Mouse (Mus musculus) liver, embryonic 14.5 days (tissue): ENCODE measurements around the gene Mccc1. TPM values are rescaled to one million over a fixed set of nuclear protein-coding genes. Genes with fewer than 3 reads are reported as not detected.

Experiments used
- ATAC-seq: fragments of 200-750 bp; cut with Nextera tagmentation; 2 replicates; pipeline ENCODE4 v1.8.0; 2017; ENCODE audit warnings: moderate number of reproducible peaks, mild to moderate bottlenecking, moderate library complexity; ENCODE audit not compliant: insufficient read depth
- DNase-seq, 3 experiments: peaks; one replicate each; pipeline ENCODE4 v3.0.0-alpha.2; 2012 to 2013; ENCODE audit warnings: low read depth in 3 of 3, low spot score in 3 of 3
- H3K27ac ChIP-seq: fragments of 300-500 bp; sonication (generic); 2 replicates; pipeline ENCODE4 v1.5.1; 2014; ENCODE audit warnings: moderate library complexity, mild to moderate bottlenecking, control low read depth, inconsistent platforms
- H3K27me3 ChIP-seq: fragments of 300-500 bp; sonication (generic); 2 replicates; pipeline ENCODE4 v1.6.1; 2014; ENCODE audit warnings: mild to moderate bottlenecking, low read length, moderate library complexity; ENCODE audit not compliant: control insufficient read depth, insufficient read depth
- H3K36me3 ChIP-seq: fragments of 300-500 bp; sonication (generic); replicated peaks from 2 replicates; pipeline ENCODE4 v1.6.1; 2014; ENCODE audit warnings: low read depth; ENCODE audit not compliant: control insufficient read depth, insufficient read depth
- H3K4me1 ChIP-seq, 2 experiments: fragments of 200-500 bp in 1 of 2; fragments of 300-500 bp in 1 of 2; sonication (generic) in 1 of 2; replicated peaks; 2 replicates each; pipeline ENCODE4 v1.6.1; 2012 to 2014; ENCODE audit warnings: antibody characterized with exemption in 1 of 2, inconsistent platforms in 1 of 2, low read length in 1 of 2; ENCODE audit not compliant: control insufficient read depth in 2 of 2, insufficient read depth in 2 of 2
- H3K4me2 ChIP-seq: fragments of 300-500 bp; sonication (generic); 2 replicates; pipeline ENCODE4 v1.6.1; 2014; ENCODE audit warnings: low read depth, mild to moderate bottlenecking, control low read depth, moderate library complexity
- H3K4me3 ChIP-seq, 2 experiments: fragments of 200-500 bp in 1 of 2; fragments of 300-500 bp in 1 of 2; sonication (generic) in 1 of 2; 2 replicates each; pipeline ENCODE4 v1.5.1; 2012 to 2014; ENCODE audit warnings: low read depth in 2 of 2, low read length in 2 of 2, mild to moderate bottlenecking in 2 of 2, control low read depth in 1 of 2, inconsistent platforms in 1 of 2, moderate library complexity in 1 of 2; ENCODE audit not compliant: insufficient read depth in 1 of 2
- H3K9ac ChIP-seq: fragments of 300-500 bp; sonication (generic); replicated peaks from 2 replicates; pipeline ENCODE4 v1.6.1; 2014; ENCODE audit warnings: mild to moderate bottlenecking, control low read depth, moderate library complexity
- H3K9me3 ChIP-seq: fragments of 300-500 bp; sonication (generic); 2 replicates; pipeline ENCODE4 v1.6.1; 2016; ENCODE audit warnings: low read length, mixed read lengths; ENCODE audit not compliant: control insufficient read depth
- CTCF ChIP-seq: IDR thresholded peaks from 2 replicates; pipeline ENCODE4 v1.5.1; 2016; ENCODE audit warnings: antibody characterized with exemption, low read depth, control low read depth
- EP300 ChIP-seq: IDR thresholded peaks from 2 replicates; pipeline ENCODE4 v1.6.1; 2016; ENCODE audit warnings: antibody characterized with exemption, low read depth
- WGBS: fragments of 180-500 bp; shearing (Covaris S2); extraction: QIAGEN DNeasy Blood & Tissue Kit; methylation state at CpG from one replicate; pipeline ENCODE4 v1.1.7; 2014; ENCODE audit not compliant: insufficient replicate concordance; 5-methylcytosine and 5-hydroxymethylcytosine counted together
- polyA plus RNA-seq, 2 experiments: library from polyadenylated mRNA; depleted of rRNA in 1 of 2; stranded (reverse) in 1 of 2; unstranded in 1 of 2; fragments of >200 nt; fragmentation: Nextera tagmentation in 1 of 2; extraction: Ambion mirVana in 1 of 2; gene quantifications; 2 replicates each; pipeline versions ENCODE4 v1.2.1 to v1.2.3; 2012 to 2014

The Mccc1 gene
- polyA plus RNA-seq, 2 experiments = 7.4 to 10.8 TPM

- TF ChIP-seq EP300 (no peak), CTCF (no peak)
- ATAC-seq (peak; percentile 76), DNase-seq (peak in 1 of 3 experiments; percentile 49)
- Histone ChIP-seq H3K27me3 (no peaks in the 10 kb centered on the region), H3K36me3 (no peaks in the 10 kb centered on the region; the same call in 1 of the 2 replicates), H3K4me2 (peak overlapping the region; percentile 97), H3K9me3 (no peaks in the 10 kb centered on the region), H3K4me1 (peaks cover 23 to 26% of the 10 kb centered on the region in 2 experiments), H3K9ac (peak overlapping the region; percentile 99), H3K27ac (peak overlapping the region; percentile 90), H3K4me3 (peak overlapping the region; percentile 84 to 93)
- 0% methylated on average over 61 of the region's 65 CpGs for WGBS
Measured at GRCm38 (mm10) chr3:35931896-35932727, 68.4 kb downstream of the Mccc1 start.

- H3K4me3 ChIP-seq = peak overlapping the region; percentile 84 to 93
- no peaks in the 10 kb centered on the region for H3K9me3 ChIP-seq
- peak overlapping the region; percentile 90 for H3K27ac ChIP-seq
- peaks cover 24 to 30% of the 10 kb centered on the region in 2 experiments for H3K4me1 ChIP-seq
- ATAC-seq (no peak), DNase-seq (peak in 1 of 3 experiments; percentile 32)
- peak overlapping the region; percentile 99 for H3K9ac ChIP-seq
- H3K36me3 ChIP-seq = no peaks in the 10 kb centered on the region; the same call in 1 of the 2 replicates
- peak overlapping the region; percentile 97 for H3K4me2 ChIP-seq
- 11% methylated on average over 7 of the region's 7 CpGs for WGBS
- H3K27me3 ChIP-seq = no peaks in the 10 kb centered on the region
- TF ChIP-seq EP300 (no peak), CTCF (no peak)
Measured at GRCm38 (mm10) chr3:35931359-35931758, 69.1 kb downstream of the Mccc1 start.

GRCm38 (mm10) chr3:35929831-35930230, 70.6 kb downstream of the Mccc1 start:
- TF ChIP-seq CTCF = no peak
- no peak for TF ChIP-seq EP300
- H3K27ac ChIP-seq = peak overlapping the region; percentile 41
- no peaks in the 10 kb centered on the region for H3K36me3 ChIP-seq
- H3K27me3 ChIP-seq = no peaks in the 10 kb centered on the region
- peak overlapping the region; percentile 25 to 42 for H3K4me3 ChIP-seq
- no peak for DNase-seq
- peaks cover 34 to 43% of the 10 kb centered on the region in 2 experiments for H3K4me1 ChIP-seq
- 6% methylated on average over 8 of the region's 8 CpGs for WGBS
- no peaks in the 10 kb centered on the region for H3K9me3 ChIP-seq
- peak overlapping the region; percentile 64 for H3K9ac ChIP-seq
- peak overlapping the region; percentile 68 for H3K4me2 ChIP-seq
- ATAC-seq = no peak

GRCm38 (mm10) chr3:35929406-35929805, 71.1 kb downstream of the Mccc1 start:
- peak overlapping the region in 1 of 2 experiments; percentile 42; a peak in 2 of 4 replicates for H3K4me3 ChIP-seq
- H3K27ac ChIP-seq = peak overlapping the region; percentile 41
- H3K4me1 ChIP-seq = peaks cover 37 to 42% of the 10 kb centered on the region in 2 experiments
- H3K9ac ChIP-seq = no peak overlapping the region
- DNase-seq = no peak
- H3K27me3 ChIP-seq = no peaks in the 10 kb centered on the region
- ATAC-seq = no peak
- H3K36me3 ChIP-seq = no peaks in the 10 kb centered on the region
- TF ChIP-seq CTCF = no peak
- no peak for TF ChIP-seq EP300
- 22% methylated on average over 3 of the region's 3 CpGs for WGBS
- no peaks in the 10 kb centered on the region for H3K9me3 ChIP-seq
- peak overlapping the region; percentile 68 for H3K4me2 ChIP-seq

- WGBS = 71% methylated on average over 2 of the region's 2 CpGs
- Histone ChIP-seq H3K4me3 (no peak overlapping the region), H3K4me2 (no peak overlapping the region), H3K27ac (peak overlapping the region; percentile 16), H3K27me3 (no peaks in the 10 kb centered on the region), H3K36me3 (no peaks in the 10 kb centered on the region), H3K9me3 (no peaks in the 10 kb centered on the region), H3K9ac (no peak overlapping the region), H3K4me1 (peaks cover 53 to 63% of the 10 kb centered on the region in 2 experiments)
- TF ChIP-seq EP300 = no peak
- no peak for TF ChIP-seq CTCF
- no peak for DNase-seq
- no peak for ATAC-seq
Measured at GRCm38 (mm10) chr3:35925852-35926251, 74.6 kb downstream of the Mccc1 start.
